Mouse (Mus musculus): ENCODE data around the gene Cphx3. TPM values are rescaled to one million over a fixed set of nuclear protein-coding genes. Genes with fewer than 3 reads are reported as not detected.

Gene Cphx3
- polyA plus RNA-seq (2014; fragmentation: Illumina TruSeq; extraction: RNeasy Lipid Tissue Mini Kit (QIAGEN cat#74804); ENCODE audit: low read depth, low replicate concordance) = not detected

GRCm38 (mm10) chr14:26081997-26082396, at the start of gene Cphx3:
Cphx3 (plus strand) TSS chr14:26082297.

GRCm38 (mm10) chr14:26042611-26043010, 39.5 kb upstream of the Cphx3 start, which contains the start of gene Gm9780:
Gm9780 (minus strand) TSS chr14:26042711.

GRCm38 (mm10) chr14:26067325-26067633, 14.8 kb upstream of the Cphx3 start, which contains the start of gene Tmem254c:
Tmem254c (minus strand) TSS chr14:26067355.

GRCm38 (mm10) chr14:26081216-26081615, 881 bp upstream of the Cphx3 start, which contains the start of gene Cphx2:
Cphx2 (plus strand) TSS chr14:26081516.

GRCm38 (mm10) chr14:26118150-26118549, 36.1 kb downstream of the Cphx3 start, which contains the start of gene Duxbl2:
Duxbl2 (plus strand) TSS chr14:26118349.

GRCm38 (mm10) chr14:26182380-26182779, 100.3 kb downstream of the Cphx3 start, which contains the start of gene Plac9b:
Plac9b (minus strand) TSS chr14:26182480.

GRCm38 (mm10) chr14:26206926-26207247, 124.8 kb downstream of the Cphx3 start, which contains the start of gene Tmem254b:
Tmem254b (minus strand) TSS chr14:26207041.

GRCm38 (mm10) chr14:26257756-26258617, 175.9 kb downstream of the Cphx3 start, which contains the start of gene Duxbl3:
Duxbl3 (plus strand) TSS chr14:26257962.

Other genes starting within 250 kb of the Cphx3 start
- gene Anxa11, start 240.1 kb upstream of the Cphx3 start, polyA plus RNA-seq (2014; fragmentation: Illumina TruSeq; extraction: RNeasy Lipid Tissue Mini Kit (QIAGEN cat#74804); ENCODE audit: low read depth, low replicate concordance) = 48.4 TPM
- gene Plac9a, start 179.2 kb upstream of the Cphx3 start, polyA plus RNA-seq (2014; fragmentation: Illumina TruSeq; extraction: RNeasy Lipid Tissue Mini Kit (QIAGEN cat#74804); ENCODE audit: low read depth, low replicate concordance) = 24.9 TPM
- gene Tmem254a, start 154.6 kb upstream of the Cphx3 start, polyA plus RNA-seq (2014; fragmentation: Illumina TruSeq; extraction: RNeasy Lipid Tissue Mini Kit (QIAGEN cat#74804); ENCODE audit: low read depth, low replicate concordance) = 16.4 TPM
- 0.45 TPM for gene Cphx1, start 144.0 kb upstream of the Cphx3 start, polyA plus RNA-seq (2014; fragmentation: Illumina TruSeq; extraction: RNeasy Lipid Tissue Mini Kit (QIAGEN cat#74804); ENCODE audit: low read depth, low replicate concordance)
- 0.34 TPM for gene Duxbl1, start 103.7 kb upstream of the Cphx3 start, polyA plus RNA-seq (2014; fragmentation: Illumina TruSeq; extraction: RNeasy Lipid Tissue Mini Kit (QIAGEN cat#74804); ENCODE audit: low read depth, low replicate concordance)
- gene Gm9780, start 39.6 kb upstream of the Cphx3 start, polyA plus RNA-seq (2014; fragmentation: Illumina TruSeq; extraction: RNeasy Lipid Tissue Mini Kit (QIAGEN cat#74804); ENCODE audit: low read depth, low replicate concordance) = 150 TPM
- 169 TPM for gene Tmem254c, start 14.9 kb upstream of the Cphx3 start, polyA plus RNA-seq (2014; fragmentation: Illumina TruSeq; extraction: RNeasy Lipid Tissue Mini Kit (QIAGEN cat#74804); ENCODE audit: low read depth, low replicate concordance)
- not detected for gene Cphx2, start 781 bp upstream of the Cphx3 start, polyA plus RNA-seq (2014; fragmentation: Illumina TruSeq; extraction: RNeasy Lipid Tissue Mini Kit (QIAGEN cat#74804); ENCODE audit: low read depth, low replicate concordance)
- 1.1 TPM for gene Duxbl2, start 36.1 kb downstream of the Cphx3 start, polyA plus RNA-seq (2014; fragmentation: Illumina TruSeq; extraction: RNeasy Lipid Tissue Mini Kit (QIAGEN cat#74804); ENCODE audit: low read depth, low replicate concordance)
- gene Plac9b, start 100.2 kb downstream of the Cphx3 start, polyA plus RNA-seq (2014; fragmentation: Illumina TruSeq; extraction: RNeasy Lipid Tissue Mini Kit (QIAGEN cat#74804); ENCODE audit: low read depth, low replicate concordance) = 109 TPM
- gene Tmem254b, start 124.7 kb downstream of the Cphx3 start, polyA plus RNA-seq (2014; fragmentation: Illumina TruSeq; extraction: RNeasy Lipid Tissue Mini Kit (QIAGEN cat#74804); ENCODE audit: low read depth, low replicate concordance) = 110 TPM
- gene Duxbl3, start 175.7 kb downstream of the Cphx3 start, polyA plus RNA-seq (2014; fragmentation: Illumina TruSeq; extraction: RNeasy Lipid Tissue Mini Kit (QIAGEN cat#74804); ENCODE audit: low read depth, low replicate concordance) = 0.45 TPM

Measured in adipose tissue, adult 10 weeks (tissue).